In the genomic region with DNA sequence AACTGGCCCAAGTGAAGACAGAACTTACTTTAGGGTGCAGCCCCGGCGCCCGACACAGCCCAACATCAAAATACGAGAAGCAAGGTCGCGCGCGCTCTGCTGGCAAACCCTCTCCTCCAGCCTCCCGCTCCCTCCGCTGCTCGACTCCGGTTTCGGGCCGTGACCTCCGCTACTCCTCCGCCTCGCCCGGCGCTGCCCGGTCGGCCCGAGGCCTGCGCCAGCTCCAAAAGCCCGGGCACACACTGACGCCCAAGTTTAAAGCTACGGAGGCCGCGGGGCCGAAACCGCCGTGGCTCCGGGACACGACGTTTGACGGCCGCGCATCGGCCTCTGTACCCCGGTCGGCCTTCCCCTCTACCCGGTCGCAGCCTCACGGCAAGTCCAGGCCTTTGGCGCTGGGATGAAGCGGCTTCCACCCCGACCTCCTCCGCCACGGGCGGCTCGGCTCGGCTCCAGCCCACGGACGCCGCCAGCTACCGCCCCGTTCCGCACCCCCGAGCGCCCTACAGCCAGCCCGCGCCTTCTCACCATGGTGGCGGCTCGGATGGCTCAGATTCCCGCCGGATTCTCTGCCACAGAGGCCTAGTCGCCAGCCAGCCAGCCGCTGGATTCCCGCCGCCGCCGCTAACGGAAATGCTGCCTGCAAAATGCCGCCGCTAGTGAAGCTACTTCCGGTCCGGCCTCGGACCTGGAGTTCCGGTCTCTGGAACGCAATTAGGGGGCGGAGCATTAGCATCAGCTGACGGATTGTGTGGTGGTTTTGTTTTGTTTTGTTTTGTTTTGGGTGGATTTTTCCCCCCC, we compare ENCODE assay signal across 8 mouse cellular contexts. TPM values are rescaled to one million over a fixed set of nuclear protein-coding genes. Genes with fewer than 3 reads are reported as not detected.
DNase-seq lines count a peak whose midpoint lies in the region; ATAC-seq lines count a peak whose summit lies in the region.

A gene (minus strand): TSS at position 698 of the 801 bp plus-strand sequence.

- peak; percentile 95 for ATAC-seq in hindbrain, embryonic 16.5 days

- WGBS in hindbrain, embryonic 16.5 days, result under 1% methylated on average over 74 of the region's 81 CpGs
- WGBS in macrophage (ENCODE audit: missing documents), result under 1% methylated on average over 81 of the region's 81 CpGs

- H3K4me2 ChIP-seq in hindbrain, embryonic 16.5 days (ENCODE audit: low read length), result peak within 1 kb of the TSS; percentile 84

- DNase-seq in T-cell, adult 2 months (ENCODE audit: low spot score), result peak; percentile 79
- peak; percentile 88 to 90 for DNase-seq in cerebellum, postnatal 36 days
- peak; percentile 91 for DNase-seq in gastrocnemius, adult 18-20 months (ENCODE audit: low spot score)
- DNase-seq in left cerebral cortex, adult 18-20 months (ENCODE audit: low spot score in 2 of 2), result peak; percentile 88 to 90
- DNase-seq in right cerebral cortex, adult 18-20 months, result peak; percentile 91
- DNase-seq in urinary bladder, postnatal 10 days (ENCODE audit: low spot score), result peak; percentile 61

- H3K4me1 ChIP-seq in hindbrain, embryonic 16.5 days (ENCODE audit: control insufficient read depth, insufficient read depth, low read depth, low read length), result peaks cover 20% of the 10 kb centered on the region

- H3K36me3 ChIP-seq in hindbrain, embryonic 16.5 days (ENCODE audit: control insufficient read depth, insufficient read depth, low read length), result peaks cover 19% of the 10 kb centered on the region
- H3K36me3 ChIP-seq in macrophage (ENCODE audit: inconsistent target), result peaks cover 29% of the 10 kb centered on the region; the same call in 1 of the 2 replicates

- no peaks in the 10 kb centered on the region for H3K27me3 ChIP-seq in hindbrain, embryonic 16.5 days (replicated peaks; ENCODE audit: control insufficient read depth, insufficient read depth, low read length)

- H3K4me3 ChIP-seq in hindbrain, embryonic 16.5 days (ENCODE audit: low read length), result peak within 1 kb of the TSS; percentile 95
- H3K4me3 ChIP-seq in macrophage (ENCODE audit: inconsistent target), result peak within 1 kb of the TSS; percentile 90

- H3K9ac ChIP-seq in hindbrain, embryonic 16.5 days (ENCODE audit: low read depth, low read length), result peak within 1 kb of the TSS; percentile 100

- H3K27ac ChIP-seq in hindbrain, embryonic 16.5 days (ENCODE audit: low read depth, low read length), result peak within 1 kb of the TSS; percentile 96
- H3K27ac ChIP-seq in macrophage, result peak within 1 kb of the TSS; percentile 55

- H3K9me3 ChIP-seq in hindbrain, embryonic 16.5 days (ENCODE audit: control insufficient read depth, low read length), result no peaks in the 10 kb centered on the region

- H3K79me2 ChIP-seq in macrophage (ENCODE audit: inconsistent target), result peaks cover 44% of the 10 kb centered on the region

RNA-seq across cellular contexts. Expression of the gene that starts here (rescaled TPM):
- total RNA-seq in gastrocnemius, adult 18-20 months (2021), result 100 to 1,000 TPM; 122 to 131 TPM
- 298 and 312 TPM in 2 replicates for polyA plus RNA-seq in hindbrain, embryonic 16.5 days (2015; fragmentation: Nextera tagmentation; extraction: Ambion mirVana)
- 100 to 1,000 TPM; 110 to 119 TPM for total RNA-seq in left cerebral cortex, adult 18-20 months (2021)
- 10 to 100 TPM in 25 of 26 experiments, 1 to 10 TPM in 1; 9.0 to 38.6 (median 23.1) TPM for total RNA-seq in macrophage (2018; cell fraction: chromatin; rRNA removed)
- 100 to 1,000 TPM in 14 of 26 experiments, 10 to 100 TPM in 12; 70.7 to 144 (median 105) TPM for total RNA-seq in macrophage (2018; cell fraction: cytosol; rRNA removed)
- total RNA-seq in macrophage (2018; cell fraction: nucleus; rRNA removed), result 10 to 100 TPM; 22.8 to 63.6 (median 36.0) TPM
- polyA plus RNA-seq in macrophage (2018), result 53.8 to 226 TPM (median 142 TPM) in 3 replicates

Comparison
In these comparisons a context has a peak if more than half of its experiments do, and no peak if none do; other contexts are left out.
1. Peak in every context shown above with its lines: DNase-seq, ATAC-seq, H3K4me3 ChIP-seq and H3K27ac ChIP-seq.